Mouse (Mus musculus): ENCODE data around the gene Setdb1. TPM values are rescaled to one million over a fixed set of nuclear protein-coding genes. Genes with fewer than 3 reads are reported as not detected.

The Setdb1 gene
- polyA plus RNA-seq, 1 experiment = 11.5 TPM

GRCm38 (mm10) chr3:95281216-95282126, 75.5 kb downstream of the Setdb1 start, which contains the start of the genes Mindy1 and Prune1:
Gene Mindy1, plus strand, starts transcription at chr3:95281345.
Gene Prune1, minus strand, starts transcription at chr3:95282076.
- no peaks in the 10 kb centered on the region for H3K27me3 ChIP-seq (ENCODE audit: control insufficient read depth, insufficient read depth, insufficient read length)
- peaks cover 30% of the 10 kb centered on the region for H3K79me2 ChIP-seq (ENCODE audit: control insufficient read depth, insufficient read depth)
- peak within 1 kb of the TSS; percentile 84 for H3K4me3 ChIP-seq
- TF ChIP-seq CEBPB (IDR thresholded peaks at IDR 0.05; ENCODE audit: insufficient read depth, poor library complexity, severe bottlenecking) (0 out of 2 replicates have a peak, but pooled peaks have one; percentile 3), MAX (IDR thresholded peaks at IDR 0.05; ENCODE audit: low read depth) (no peak), MYOG (IDR thresholded peaks at IDR 0.05; ENCODE audit: control insufficient read depth in 1 of 3, insufficient read depth in 1 of 3, insufficient read length in 2 of 3, low read depth in 2 of 3) (peak in 1 of 3 experiments; percentile 13), MYOD1 (IDR thresholded peaks at IDR 0.05; ENCODE audit: control insufficient read depth in 1 of 3, insufficient read length in 2 of 3, low read depth in 2 of 3) (no peak), USF1 (IDR thresholded peaks at IDR 0.05; ENCODE audit: low read depth) (no peak), TCF12 (IDR thresholded peaks at IDR 0.05; ENCODE audit: insufficient read depth, poor library complexity, severe bottlenecking) (no peak), POLR2A (IDR thresholded peaks at IDR 0.05; ENCODE audit: insufficient read length, low read depth) (peak; percentile 64), TCF3 (IDR thresholded peaks at IDR 0.05; ENCODE audit: insufficient read length, low read depth) (no peak), POLR2AphosphoS2 (IDR thresholded peaks at IDR 0.05; ENCODE audit: insufficient read length, low read depth) (peak; percentile 90), SRF (IDR thresholded peaks at IDR 0.05; ENCODE audit: control insufficient read depth, insufficient read length, low read depth) (peak; percentile 10), E2F4 (IDR thresholded peaks at IDR 0.05; ENCODE audit: insufficient read depth) (no peak), REST (IDR thresholded peaks at IDR 0.05; ENCODE audit: insufficient read depth, insufficient read length) (no peak)
- H3K4me2 ChIP-seq (ENCODE audit: low read depth) = peak within 1 kb of the TSS; percentile 94
- peak within 1 kb of the TSS; percentile 71 for H3ac ChIP-seq (ENCODE audit: control insufficient read depth, insufficient read length)
- H3K36me3 ChIP-seq (ENCODE audit: control insufficient read depth, insufficient read depth) = no peaks in the 10 kb centered on the region

GRCm38 (mm10) chr3:95280747-95281146, 76.3 kb downstream of the Setdb1 start:
- Histone ChIP-seq H3K4me3 (peak overlapping the region; percentile 84), H3K27me3 (ENCODE audit: control insufficient read depth, insufficient read depth, insufficient read length) (no peaks in the 10 kb centered on the region), H3K4me2 (ENCODE audit: low read depth) (peak overlapping the region; percentile 53), H3ac (ENCODE audit: control insufficient read depth, insufficient read length) (peak overlapping the region; percentile 51), H3K36me3 (ENCODE audit: control insufficient read depth, insufficient read depth) (no peaks in the 10 kb centered on the region), H3K79me2 (ENCODE audit: control insufficient read depth, insufficient read depth) (peaks cover 34% of the 10 kb centered on the region)
- TF ChIP-seq SRF (IDR thresholded peaks at IDR 0.05; ENCODE audit: control insufficient read depth, insufficient read length, low read depth) (no peak), CEBPB (IDR thresholded peaks at IDR 0.05; ENCODE audit: insufficient read depth, poor library complexity, severe bottlenecking) (no peak), MAX (IDR thresholded peaks at IDR 0.05; ENCODE audit: low read depth) (no peak), USF1 (IDR thresholded peaks at IDR 0.05; ENCODE audit: low read depth) (no peak), REST (IDR thresholded peaks at IDR 0.05; ENCODE audit: insufficient read depth, insufficient read length) (no peak), TCF12 (IDR thresholded peaks at IDR 0.05; ENCODE audit: insufficient read depth, poor library complexity, severe bottlenecking) (peak; percentile 52), TCF3 (IDR thresholded peaks at IDR 0.05; ENCODE audit: insufficient read length, low read depth) (peak; percentile 2), MYOD1 (IDR thresholded peaks at IDR 0.05; ENCODE audit: control insufficient read depth in 1 of 3, insufficient read length in 2 of 3, low read depth in 2 of 3) (peak in 2 of 3 experiments; percentile 52 to 67), MYOG (IDR thresholded peaks at IDR 0.05; ENCODE audit: control insufficient read depth in 1 of 3, insufficient read depth in 1 of 3, insufficient read length in 2 of 3, low read depth in 2 of 3) (peak in 2 of 3 experiments; percentile 78 to 83), POLR2A (IDR thresholded peaks at IDR 0.05; ENCODE audit: insufficient read length, low read depth) (no peak)

DNA sequence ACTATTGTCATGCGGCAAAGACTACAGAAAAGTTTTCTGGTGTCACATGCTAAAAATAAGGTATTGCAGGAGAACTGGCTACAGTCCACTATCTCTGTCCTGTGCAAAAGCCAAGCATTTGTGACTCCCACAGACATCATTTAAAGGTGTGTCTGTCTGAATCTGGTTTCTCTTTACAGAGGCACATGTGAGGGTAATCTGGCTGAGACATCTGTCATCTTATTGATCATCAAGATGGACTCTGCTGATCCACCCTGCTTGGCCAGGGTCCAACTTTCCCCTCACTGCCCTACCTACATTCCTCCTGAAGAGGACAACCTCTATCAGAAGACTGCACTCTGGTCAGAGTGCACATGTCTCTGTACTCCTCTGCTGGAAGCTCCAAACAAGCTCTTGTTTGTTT, 79.9 kb downstream of the Setdb1 start:
- Histone ChIP-seq H3K4me3 (no peak overlapping the region), H3K4me2 (ENCODE audit: low read depth) (peak overlapping the region; percentile 40), H3K27me3 (ENCODE audit: control insufficient read depth, insufficient read depth, insufficient read length) (no peaks in the 10 kb centered on the region), H3K79me2 (ENCODE audit: control insufficient read depth, insufficient read depth) (peaks cover 35% of the 10 kb centered on the region), H3K36me3 (ENCODE audit: control insufficient read depth, insufficient read depth) (no peaks in the 10 kb centered on the region), H3ac (ENCODE audit: control insufficient read depth, insufficient read length) (no peak overlapping the region)
- no peak for TF ChIP-seq E2F4 (IDR thresholded peaks at IDR 0.05; ENCODE audit: insufficient read depth)
- peak in 1 of 3 experiments; percentile 15 for TF ChIP-seq MYOD1 (IDR thresholded peaks at IDR 0.05; ENCODE audit: control insufficient read depth in 1 of 3, insufficient read length in 2 of 3, low read depth in 2 of 3)

GRCm38 (mm10) chr3:95276428-95276934, 80.5 kb downstream of the Setdb1 start:
- Histone ChIP-seq H3K4me3 (no peak overlapping the region), H3K36me3 (ENCODE audit: control insufficient read depth, insufficient read depth) (no peaks in the 10 kb centered on the region), H3K79me2 (ENCODE audit: control insufficient read depth, insufficient read depth) (peaks cover 31% of the 10 kb centered on the region), H3K27me3 (ENCODE audit: control insufficient read depth, insufficient read depth, insufficient read length) (no peaks in the 10 kb centered on the region), H3ac (ENCODE audit: control insufficient read depth, insufficient read length) (no peak overlapping the region), H3K4me2 (ENCODE audit: low read depth) (peak overlapping the region; percentile 40)
- TF ChIP-seq TCF12 (IDR thresholded peaks at IDR 0.05; ENCODE audit: insufficient read depth, poor library complexity, severe bottlenecking) (no peak), MYOG (IDR thresholded peaks at IDR 0.05; ENCODE audit: control insufficient read depth in 1 of 3, insufficient read depth in 1 of 3, insufficient read length in 2 of 3, low read depth in 2 of 3) (no peak), MAX (IDR thresholded peaks at IDR 0.05; ENCODE audit: low read depth) (no peak), USF1 (IDR thresholded peaks at IDR 0.05; ENCODE audit: low read depth) (no peak), SRF (IDR thresholded peaks at IDR 0.05; ENCODE audit: control insufficient read depth, insufficient read length, low read depth) (no peak), E2F4 (IDR thresholded peaks at IDR 0.05; ENCODE audit: insufficient read depth) (no peak), POLR2AphosphoS2 (IDR thresholded peaks at IDR 0.05; ENCODE audit: insufficient read length, low read depth) (no peak), POLR2A (IDR thresholded peaks at IDR 0.05; ENCODE audit: insufficient read length, low read depth) (no peak), TCF3 (IDR thresholded peaks at IDR 0.05; ENCODE audit: insufficient read length, low read depth) (no peak), CEBPB (IDR thresholded peaks at IDR 0.05; ENCODE audit: insufficient read depth, poor library complexity, severe bottlenecking) (no peak), MYOD1 (IDR thresholded peaks at IDR 0.05; ENCODE audit: control insufficient read depth in 1 of 3, insufficient read length in 2 of 3, low read depth in 2 of 3) (no peak), REST (IDR thresholded peaks at IDR 0.05; ENCODE audit: insufficient read depth, insufficient read length) (no peak)

All from myocyte (in vitro differentiated cells).